Mouse (Mus musculus) left cerebral cortex, postnatal 10 days (tissue): ENCODE measurements at regions not wholly inside any gene's neighbourhood (a gene's known extent, or its start where the extent isn't known, plus 50 kb on each side); places are given as distances from the start of the nearest gene placed in this dataset.

Experiments used
- DNase-seq, 2 experiments: peaks; one replicate each; pipeline ENCODE4 v3.0.0; 2021 to 2022; ENCODE audit warnings: low spot score in 2 of 2, mixed read lengths in 1 of 2; ENCODE audit errors: extremely low spot score in 1 of 2
- intact Hi-C: fragments of 180-260 bp; cut with DNase I; formaldehyde crosslinking; loops from one replicate; pipeline ENCODE4 v1.15.1; 2025

DNA sequence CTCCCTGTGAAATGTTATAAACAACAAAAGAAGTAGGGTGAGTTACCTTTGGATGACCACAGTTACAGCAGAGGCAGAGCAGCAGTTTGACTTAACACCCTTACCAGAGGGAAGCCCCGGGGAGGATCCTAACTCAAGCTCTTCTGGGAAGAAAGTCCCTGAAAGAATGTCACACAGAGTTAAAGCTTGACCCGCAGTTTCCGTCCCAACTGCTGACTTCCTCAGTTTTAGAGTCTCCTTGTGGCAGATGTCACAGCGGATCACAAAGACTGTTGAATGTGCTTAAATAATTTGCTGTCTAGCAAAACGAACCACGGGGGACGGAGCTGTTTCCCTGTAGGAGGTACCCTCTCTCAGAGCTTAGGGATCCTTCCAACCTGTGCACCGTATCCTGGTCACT is 183.0 kb upstream of the Rreb1 start:
- intact Hi-C loops, result no loop called here
- peak in 1 of 2 experiments; percentile 28 for DNase-seq

DNA sequence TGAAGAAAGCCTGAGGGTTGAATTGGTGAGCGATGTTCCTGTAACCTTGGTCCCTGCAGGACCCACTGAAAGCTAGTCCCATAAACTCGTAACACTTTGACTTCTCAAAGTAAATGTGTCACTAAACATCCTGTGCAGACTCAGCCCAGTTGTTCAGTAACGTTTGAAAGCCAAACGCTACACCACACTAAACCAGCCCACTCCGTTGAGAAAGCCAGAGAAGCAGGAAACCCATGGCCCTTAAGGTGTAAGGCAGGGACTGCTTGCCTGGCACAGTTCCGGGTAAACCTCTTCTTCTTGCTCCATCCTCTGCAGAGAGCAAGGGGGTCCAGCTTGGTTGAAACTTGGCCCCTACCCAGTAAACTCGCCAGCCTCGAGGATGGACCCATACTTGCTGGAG is 180.6 kb upstream of the Rreb1 start:
- intact Hi-C loops, result no loop called here

DNA sequence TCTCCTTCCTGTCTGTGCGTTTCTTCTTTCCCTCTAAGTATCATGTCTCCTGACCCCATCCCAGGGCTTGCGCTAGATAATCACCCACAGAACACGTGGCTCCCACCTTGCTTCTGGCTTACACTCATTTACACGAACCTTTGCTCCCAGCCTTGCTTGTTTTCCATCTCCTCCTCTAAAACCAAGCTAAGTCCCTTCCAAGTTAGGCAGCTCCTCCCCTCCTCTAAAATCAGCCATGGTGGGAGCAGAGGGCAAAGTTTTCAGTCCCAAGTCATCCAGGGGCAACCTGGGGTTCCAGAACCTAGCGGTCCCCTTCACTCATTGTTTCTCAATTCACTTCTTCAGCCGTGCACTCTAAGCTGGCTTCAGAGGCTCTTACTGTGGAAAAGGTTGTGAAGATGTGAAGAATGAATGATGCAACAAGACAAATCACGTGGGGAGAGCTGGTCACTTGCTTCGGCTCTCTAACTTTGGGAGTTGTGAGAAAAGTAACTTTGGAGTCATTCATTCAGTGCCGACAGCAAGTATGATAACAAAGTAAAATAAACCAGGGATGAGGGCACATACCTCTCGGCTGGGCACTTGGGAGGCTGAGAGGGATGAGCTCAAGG is 179.9 kb upstream of the Rreb1 start:
- intact Hi-C loops, result no loop called here
- no peak for DNase-seq

More for the DNA sequence above, 180.6 kb upstream of the Rreb1 start:
- DNase-seq, result no peak

DNA sequence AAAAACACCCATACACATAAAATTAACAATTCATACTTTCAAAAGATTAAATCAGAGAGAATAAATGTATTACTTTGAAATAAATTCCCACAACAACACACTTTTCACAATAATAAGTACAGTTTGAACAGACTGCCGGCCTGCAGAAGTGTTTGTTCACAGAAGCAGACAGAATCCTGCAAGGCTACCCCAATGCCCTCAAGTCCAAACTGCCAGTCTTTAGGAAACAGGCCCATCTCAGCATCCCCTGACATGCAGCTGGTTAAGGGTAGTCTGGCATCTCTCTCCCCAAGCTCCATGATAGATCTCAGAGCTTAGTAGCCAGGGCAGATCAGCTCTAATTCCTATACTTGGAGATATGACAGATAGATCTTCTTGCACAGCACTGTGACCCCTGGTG is 178.5 kb upstream of the Rreb1 start:
- no peak for DNase-seq
- intact Hi-C loops, result no loop called here

DNA sequence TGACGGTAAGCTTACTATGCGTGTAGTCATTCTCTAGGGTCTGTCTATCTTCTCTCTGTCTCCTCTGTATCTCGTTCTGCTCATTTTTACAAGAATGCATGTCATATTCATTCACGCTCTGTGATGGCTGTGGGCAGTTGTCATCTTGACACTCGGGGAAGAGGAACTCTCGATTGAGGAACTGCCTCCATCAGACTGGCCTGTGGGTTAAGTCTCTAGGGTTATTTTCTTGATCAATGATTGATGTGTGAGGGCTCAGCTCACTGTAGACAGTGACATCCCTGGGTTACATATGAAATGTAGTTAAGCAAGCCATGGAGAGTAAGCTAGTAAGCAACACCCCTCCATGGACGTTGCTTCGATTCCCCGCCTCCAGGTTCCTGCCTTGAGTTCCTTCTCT is 178.0 kb upstream of the Rreb1 start:
- intact Hi-C loops, result no loop called here
- DNase-seq, result no peak

DNA sequence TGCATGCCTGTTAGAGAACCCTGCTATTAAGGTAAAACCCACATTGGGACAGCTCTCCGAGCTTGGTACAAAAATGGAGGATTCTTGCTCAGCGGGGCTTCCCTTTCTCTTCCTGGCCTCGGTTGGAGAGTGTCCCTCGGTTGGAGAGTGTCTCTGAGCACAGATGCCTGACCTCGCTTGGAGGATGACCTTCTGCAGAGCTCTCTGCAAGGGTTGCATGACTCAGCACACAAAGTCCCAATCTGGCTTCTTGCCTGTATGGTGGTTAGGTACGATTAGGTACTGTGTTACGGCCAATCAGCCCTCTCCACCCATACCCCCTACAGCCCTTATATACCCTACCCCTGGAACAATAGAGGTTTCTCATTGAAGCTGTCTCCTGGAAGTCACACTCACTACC is 177.1 kb upstream of the Rreb1 start:
- intact Hi-C loops, result no loop called here
- no peak for DNase-seq

DNA sequence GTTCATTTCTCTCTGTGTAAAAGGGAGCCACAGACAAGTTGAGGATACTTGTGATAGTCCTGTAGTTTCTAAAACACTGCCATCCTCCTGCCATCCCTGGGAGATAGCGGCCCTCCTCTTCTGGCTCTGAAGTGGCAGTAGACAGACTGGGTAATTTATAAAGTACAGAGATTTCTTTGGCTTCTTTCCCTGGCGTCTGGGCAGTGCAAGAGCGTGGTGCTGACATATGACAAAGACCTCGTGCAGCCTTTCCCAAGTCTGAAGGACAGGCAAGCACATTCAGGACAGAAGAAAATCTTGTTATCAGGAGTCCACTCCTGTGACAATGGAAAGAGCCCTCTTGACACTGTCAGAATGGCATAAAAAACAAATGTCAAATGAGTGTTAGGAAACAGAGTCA is 175.9 kb upstream of the Rreb1 start:
- intact Hi-C loops, result no loop called here

DNA sequence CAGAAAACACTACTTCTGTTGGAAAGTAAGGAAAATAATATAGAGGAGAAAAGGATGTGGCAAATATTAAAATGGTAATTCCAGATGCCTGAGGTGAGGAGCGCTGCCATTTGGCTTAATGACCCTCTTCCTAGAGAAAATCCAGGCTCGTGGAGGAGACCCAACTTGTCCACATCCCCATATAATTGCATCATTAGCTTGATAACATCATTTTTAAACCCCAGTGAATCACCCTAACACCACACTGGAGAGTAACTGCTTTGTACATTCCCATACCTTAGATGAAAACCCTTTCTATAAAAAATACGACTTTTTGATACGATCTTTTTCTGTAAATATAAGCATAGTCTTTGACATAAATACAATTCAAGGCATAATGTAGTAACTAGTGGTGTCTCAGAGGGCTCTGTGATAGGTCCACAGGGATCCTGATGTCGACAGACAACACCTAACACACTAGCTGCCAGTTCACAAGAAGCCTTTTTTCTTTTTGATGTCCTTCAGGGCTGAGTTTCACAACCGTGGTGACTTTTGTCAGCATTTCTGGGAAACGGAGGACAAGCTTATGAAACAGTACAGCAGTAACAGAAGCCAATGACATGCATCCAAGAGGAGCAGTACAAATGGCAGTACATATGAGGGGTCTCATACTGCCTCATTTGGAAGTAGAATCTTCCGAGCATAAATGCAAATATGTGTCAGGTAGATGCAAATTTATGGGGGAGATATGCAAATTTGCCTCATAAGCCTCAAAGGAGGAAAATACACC is 174.8 kb upstream of the Rreb1 start:
- DNase-seq, result no peak
- intact Hi-C loops, result no loop called here

More for the DNA sequence above, 175.9 kb upstream of the Rreb1 start:
- DNase-seq, result no peak

DNA sequence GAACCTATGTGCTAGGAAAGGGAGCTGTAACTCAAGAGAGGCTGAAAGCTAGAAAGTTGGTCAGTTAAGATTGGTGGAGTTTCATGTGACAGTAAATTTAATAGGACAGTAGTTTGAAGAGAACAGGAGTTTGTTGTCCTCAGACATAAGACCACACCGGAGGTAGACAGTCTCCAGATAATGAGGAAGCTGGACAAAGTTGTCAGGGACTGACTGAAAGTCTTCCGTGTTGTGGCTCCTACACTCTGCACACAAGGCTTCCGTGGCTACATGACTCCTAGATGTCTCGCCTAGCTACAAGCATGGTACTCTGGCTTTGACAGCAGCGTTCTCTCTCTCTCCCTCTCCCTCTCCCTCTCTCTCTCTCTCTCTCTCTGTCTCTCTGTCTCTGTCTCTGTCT is 171.9 kb upstream of the Rreb1 start:
- intact Hi-C loops, result no loop called here
- DNase-seq, result no peak

DNA sequence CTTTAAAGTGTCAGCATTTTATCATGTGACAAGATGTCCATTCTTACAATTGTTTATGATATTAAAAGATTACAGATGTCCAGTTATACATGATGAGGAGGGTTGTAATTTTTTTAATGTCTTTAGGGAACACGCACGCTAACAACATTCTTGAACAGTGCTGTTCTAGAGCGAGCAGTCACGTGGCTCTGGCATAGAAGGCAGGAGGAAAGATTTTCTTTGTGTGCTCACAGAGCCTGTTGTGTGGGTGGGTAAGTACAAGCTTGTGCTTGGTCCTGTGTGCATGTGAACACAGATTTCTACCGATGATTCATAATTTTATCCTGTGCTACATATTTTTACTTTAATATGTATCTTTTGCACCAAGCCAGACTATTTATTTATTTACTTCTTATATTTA is 169.1 kb upstream of the Rreb1 start:
- no peak for DNase-seq

DNA sequence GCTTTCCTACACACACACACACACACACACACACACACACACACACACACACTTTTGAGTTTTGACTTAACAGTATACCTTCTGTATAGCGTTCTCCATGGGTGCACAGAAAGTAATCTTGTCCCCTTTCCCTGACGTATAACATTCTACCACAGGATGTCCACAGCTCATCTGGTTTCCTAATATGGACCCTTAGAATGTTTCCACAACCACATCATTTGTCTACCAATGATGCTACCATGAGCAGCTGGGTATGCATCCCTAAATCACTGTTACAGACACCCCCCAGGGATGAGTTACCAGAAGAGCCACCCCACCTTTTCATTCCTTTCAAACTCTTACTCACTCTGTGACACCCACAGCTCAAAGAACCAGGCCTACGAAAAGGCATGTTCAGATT is 166.8 kb upstream of the Rreb1 start:
- intact Hi-C loops, result no loop called here
- no peak for DNase-seq

More for the DNA sequence above, 169.1 kb upstream of the Rreb1 start:
- intact Hi-C loops, result no loop called here

DNA sequence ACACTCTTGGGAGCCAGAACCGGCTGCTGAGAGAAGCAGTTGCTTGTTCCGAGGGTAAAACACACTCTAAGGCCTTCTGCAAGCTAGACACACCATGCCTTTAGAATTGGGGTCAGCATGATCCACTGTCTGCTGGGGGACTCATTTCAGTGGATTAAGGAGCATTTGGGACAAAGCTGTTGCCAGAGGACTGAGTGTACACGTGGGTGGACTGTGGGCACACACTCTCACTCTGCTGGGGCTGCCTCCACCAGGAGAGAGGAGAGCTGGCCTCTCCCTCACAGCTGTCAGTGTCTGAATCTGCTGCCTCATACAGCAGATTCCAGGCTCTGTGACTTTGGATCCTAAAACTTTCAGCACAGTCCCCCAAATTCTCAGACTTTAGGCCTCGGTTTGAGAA is 161.2 kb upstream of the Rreb1 start:
- intact Hi-C loops, result no loop called here
- DNase-seq, result no peak

DNA sequence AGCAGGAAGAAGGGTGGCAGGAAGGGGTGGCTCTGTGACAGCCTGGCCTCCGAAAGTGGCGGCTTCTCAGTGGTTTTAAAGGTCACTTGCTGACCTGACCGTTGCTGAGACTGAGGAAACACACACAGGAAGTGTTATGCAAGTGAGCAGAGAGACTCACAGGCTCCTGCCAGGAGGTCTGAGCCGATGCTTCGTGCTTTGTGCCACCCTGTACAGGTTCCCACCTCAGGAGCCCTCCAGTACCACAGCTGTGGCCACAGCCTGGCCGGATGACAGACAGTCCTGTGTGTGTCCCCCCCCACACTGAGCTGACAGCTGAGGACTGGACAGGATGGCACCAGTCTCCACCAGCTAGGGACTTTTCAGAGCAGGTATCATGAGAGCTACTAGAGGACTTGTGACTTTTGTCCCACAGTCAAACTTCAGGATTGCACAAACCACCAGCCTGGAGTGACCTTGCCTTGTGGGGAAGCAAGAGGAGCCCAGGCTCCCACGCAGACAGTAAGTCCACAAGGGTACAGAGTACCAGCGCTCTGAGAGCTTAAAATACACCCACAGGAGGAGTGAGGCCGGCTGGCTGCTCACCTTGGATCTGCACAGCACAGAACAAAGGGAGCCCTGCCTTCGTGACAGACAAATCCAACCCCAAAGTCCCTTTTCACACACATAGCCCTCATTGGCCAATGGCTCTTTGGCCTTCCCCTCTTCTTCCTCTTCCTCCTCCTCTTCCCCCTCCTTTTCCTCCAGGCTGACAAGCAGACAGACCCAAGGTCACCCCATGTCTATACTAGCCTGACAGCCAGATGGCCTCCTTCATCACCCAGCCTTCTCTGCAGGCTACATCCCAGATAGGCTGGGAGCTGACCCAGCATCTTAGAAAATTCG is 158.1 kb upstream of the Rreb1 start:
- DNase-seq, result peak; percentile 16 to 60
- intact Hi-C loops, result no loop called here

DNA sequence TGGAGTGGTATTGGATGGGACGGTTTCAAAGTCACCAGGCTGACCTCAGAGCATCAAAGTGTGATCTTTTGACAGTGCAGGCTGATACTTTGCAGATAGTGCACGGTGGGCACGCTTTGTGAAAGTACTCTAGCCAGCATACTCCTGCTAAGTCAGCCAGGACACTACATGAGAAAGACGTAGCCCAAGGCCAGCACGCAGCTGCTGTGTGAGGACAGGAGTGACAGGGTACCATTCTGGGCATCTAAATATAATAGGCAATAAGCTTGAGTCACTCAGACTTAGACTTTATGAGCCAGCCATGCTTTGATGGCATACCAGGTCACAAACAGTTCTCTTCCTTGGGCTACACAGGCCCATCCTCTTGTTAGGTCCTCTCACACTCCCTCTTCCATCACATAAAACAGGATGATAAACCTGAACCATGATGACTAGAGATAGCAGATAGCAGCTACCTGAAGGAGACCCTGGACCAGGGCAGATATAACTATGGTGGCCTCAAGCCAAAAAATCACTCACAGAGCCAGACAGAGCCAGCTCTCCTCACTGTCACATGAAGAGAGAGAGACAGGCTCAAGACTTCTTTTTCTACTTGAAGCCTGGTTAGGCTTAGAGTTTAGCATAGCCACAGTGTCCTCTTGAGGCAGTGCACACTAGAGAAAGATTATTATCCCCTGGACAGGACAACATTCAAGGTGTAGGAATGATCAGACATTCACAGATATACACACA is 156.7 kb upstream of the Rreb1 start:
- DNase-seq, result no peak
- intact Hi-C loops, result no loop called here

DNA sequence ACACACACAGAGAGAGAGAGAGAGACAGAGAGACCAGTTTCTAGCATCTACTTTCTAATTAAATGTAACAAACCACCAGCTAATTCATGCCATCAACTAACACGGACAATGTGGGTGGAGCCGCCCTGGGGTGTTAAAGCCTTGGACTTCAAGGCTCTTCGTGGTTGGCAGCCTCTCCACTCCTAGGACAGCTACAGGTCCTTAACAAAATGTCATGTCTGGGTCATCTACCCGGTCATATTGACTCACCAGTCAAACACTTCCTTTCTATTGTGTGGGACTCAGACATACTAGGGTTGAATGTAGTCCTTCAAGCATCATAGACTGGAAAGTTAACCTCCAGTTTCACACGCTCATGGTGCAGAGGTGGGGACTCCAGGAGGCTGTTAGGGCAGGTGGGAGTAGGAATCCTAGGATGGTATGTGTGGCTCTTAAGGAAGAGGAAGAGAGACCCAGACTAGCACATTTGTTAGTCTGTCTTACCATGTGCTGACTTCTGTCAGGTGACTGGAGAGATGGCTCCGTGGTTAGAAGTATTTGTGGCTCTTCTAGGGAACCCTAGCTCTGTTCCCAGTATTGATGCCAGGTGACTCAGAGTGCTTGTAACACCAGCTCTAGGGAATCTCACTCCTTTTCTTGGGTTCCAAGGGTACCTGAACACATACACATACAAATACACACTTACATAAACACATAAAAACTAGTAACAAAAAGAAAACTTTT is 155.7 kb upstream of the Rreb1 start:
- intact Hi-C loops, result no loop called here
- no peak for DNase-seq

DNA sequence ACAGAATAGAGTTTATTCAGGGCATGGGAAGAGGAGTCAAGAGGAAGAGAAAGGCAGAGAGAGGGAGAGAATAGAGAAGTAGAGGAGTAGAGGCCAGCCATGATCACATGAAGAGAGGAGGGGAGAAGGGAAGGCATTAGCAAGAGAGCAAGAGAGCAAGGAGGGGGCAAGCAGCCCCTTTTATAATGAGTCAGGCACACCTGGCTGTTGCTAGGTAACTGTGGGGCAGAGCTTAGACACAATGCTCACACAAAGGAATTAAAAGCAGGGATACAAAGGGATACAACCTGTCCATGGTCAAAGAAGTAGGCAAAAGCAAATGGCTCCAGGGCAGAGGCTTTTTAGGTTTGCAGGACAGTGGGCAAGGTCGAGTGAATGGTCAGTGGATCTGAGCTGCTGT is 153.5 kb upstream of the Rreb1 start:
- intact Hi-C loops, result no loop called here
- no peak for DNase-seq

DNA sequence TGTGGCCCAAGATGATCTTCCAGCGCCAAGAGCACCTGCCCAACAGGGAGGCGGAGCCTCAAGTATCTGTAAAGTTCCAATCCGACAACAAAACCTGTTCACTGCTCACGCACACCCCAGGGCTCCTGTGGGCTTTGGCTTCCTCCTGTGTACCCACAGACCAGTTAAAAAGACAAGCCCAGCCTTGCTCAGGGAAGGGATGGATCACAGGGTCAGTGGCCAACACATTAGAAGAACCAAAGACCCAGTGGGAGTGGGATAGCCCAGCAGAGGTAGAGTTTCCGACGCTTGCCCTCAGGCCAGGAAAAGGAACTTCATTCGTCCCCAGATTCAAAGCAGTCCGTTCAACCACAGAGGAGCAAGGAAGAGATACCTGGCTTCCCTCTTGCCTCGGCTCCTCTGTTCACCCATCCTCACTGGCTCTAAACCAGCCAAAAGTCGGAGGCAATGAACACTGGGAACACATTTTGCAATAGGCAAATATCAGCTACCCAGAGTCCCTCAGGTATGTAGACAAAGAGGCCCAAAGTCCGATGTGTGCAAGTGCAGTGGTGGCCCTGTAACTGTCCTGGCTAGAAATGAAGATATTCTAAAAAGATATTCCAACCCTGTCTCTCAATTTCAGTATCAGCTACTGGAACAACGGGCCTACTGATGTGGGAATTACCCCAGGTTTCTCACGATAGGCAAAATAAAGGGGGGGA is 152.5 kb upstream of the Rreb1 start:
- DNase-seq, result no peak
- intact Hi-C loops, result no loop called here
